Mouse (Mus musculus) olfactory bulb, adult 2 months (tissue): ENCODE results near the gene Frmd4b. TPM values are rescaled to one million over a fixed set of nuclear protein-coding genes. Genes with fewer than 3 reads are reported as not detected.

Experiments
- H3K27ac ChIP-seq: fragments of 200-500 bp; 2 replicates; pipeline ENCODE4 v1.5.1; 2012; ENCODE audit warnings: low read depth, low read length; ENCODE audit not compliant: insufficient read depth
- H3K4me1 ChIP-seq: fragments of 200-500 bp; 2 replicates; pipeline ENCODE4 v1.6.1; 2012; ENCODE audit warnings: low read length; ENCODE audit not compliant: control insufficient read depth, insufficient read depth
- H3K4me3 ChIP-seq: fragments of 200-500 bp; 2 replicates; pipeline ENCODE4 v1.5.1; 2012; ENCODE audit warnings: mild to moderate bottlenecking, low read depth, low read length, moderate library complexity; ENCODE audit not compliant: insufficient read depth
- CTCF ChIP-seq: fragments of 200-500 bp; IDR thresholded peaks from 2 replicates; pipeline ENCODE4 v1.5.1; 2012; ENCODE audit warnings: low read depth, mild to moderate bottlenecking, low read length, moderate library complexity; ENCODE audit not compliant: insufficient read depth
- POLR2A ChIP-seq: fragments of 200-500 bp; IDR thresholded peaks from 2 replicates; pipeline ENCODE4 v1.6.1; 2012; ENCODE audit warnings: mild to moderate bottlenecking, low read depth, low read length, moderate library complexity; ENCODE audit not compliant: insufficient read depth
- WGBS: fragments of 180-500 bp; shearing (Covaris S2); methylation state at CpG from one replicate; pipeline ENCODE4 v1.1.7; 2018; 5-methylcytosine and 5-hydroxymethylcytosine counted together
- polyA plus RNA-seq: library from polyadenylated mRNA; stranded (reverse); fragments of >200 nt; gene quantifications from 2 replicates; pipeline ENCODE4 v1.2.4, GENCODE M21; 2012; ENCODE audit warnings: low replicate concordance; ENCODE audit not compliant: missing spikeins, insufficient read depth, insufficient read length

Gene Frmd4b
- polyA plus RNA-seq, 1 experiment = not detected

- Histone ChIP-seq H3K27ac (no peak overlapping the region), H3K4me3 (no peak overlapping the region), H3K4me1 (peaks cover 5% of the 10 kb centered on the region; the same call in 1 of the 2 replicates)
- WGBS = 66% methylated on average over 5 of the region's 5 CpGs
- TF ChIP-seq POLR2A (no peak), CTCF (no peak)
Observed at GRCm38 (mm10) chr6:97409467-97410239, 207.7 kb downstream of the Frmd4b start.

GRCm38 (mm10) chr6:97407914-97408313, 209.4 kb downstream of the Frmd4b start:
- TF ChIP-seq POLR2A (no peak), CTCF (no peak)
- Histone ChIP-seq H3K27ac (no peak overlapping the region), H3K4me3 (no peak overlapping the region), H3K4me1 (peaks cover 5% of the 10 kb centered on the region; the same call in 1 of the 2 replicates)
- WGBS = 91% methylated on average over 3 of the region's 3 CpGs

DNA sequence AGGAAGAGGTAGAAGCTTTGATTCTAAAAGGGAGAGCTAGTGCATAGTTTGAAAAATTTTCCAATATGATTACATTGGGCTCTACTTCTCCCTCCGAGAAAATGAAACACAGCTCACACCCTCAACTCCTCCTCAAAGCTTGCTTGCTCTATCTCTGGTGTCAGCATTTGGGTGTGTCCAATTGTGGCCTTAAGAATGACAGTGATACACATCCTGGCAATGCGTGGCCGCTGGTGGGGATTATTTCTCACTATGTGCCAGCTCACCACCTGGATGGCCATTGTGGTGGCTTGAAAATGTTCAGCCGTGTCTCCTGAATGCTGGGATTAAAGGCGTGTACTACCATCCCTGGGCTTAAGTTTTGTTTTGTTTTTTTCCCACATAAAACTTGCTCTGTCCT, 209.9 kb downstream of the Frmd4b start:
- Histone ChIP-seq H3K4me1 (peaks cover 5% of the 10 kb centered on the region; the same call in 1 of the 2 replicates), H3K4me3 (no peak overlapping the region), H3K27ac (no peak overlapping the region)
- TF ChIP-seq CTCF (no peak), POLR2A (no peak)
- WGBS = 91% methylated on average over 5 of the region's 5 CpGs

DNA sequence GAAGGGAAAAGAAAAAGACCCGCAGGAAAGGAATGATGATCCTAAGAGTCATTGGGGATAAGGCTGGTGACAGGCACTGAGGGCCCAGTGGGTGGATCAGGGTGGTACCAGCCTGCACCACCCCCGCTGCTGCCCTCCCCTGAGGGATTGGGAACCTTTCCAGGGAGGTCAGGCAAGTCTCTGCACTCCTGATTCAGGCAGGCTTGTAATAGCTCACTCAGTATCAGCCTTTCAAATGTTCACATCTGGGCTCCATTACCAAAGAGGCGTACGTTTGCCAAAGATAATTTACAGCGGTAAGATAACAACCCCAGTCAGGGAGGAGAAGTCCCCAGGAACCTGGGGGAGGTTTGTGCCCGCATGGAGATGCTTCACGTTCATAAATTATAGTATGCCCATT, 212.0 kb downstream of the Frmd4b start:
- H3K27ac ChIP-seq = no peak overlapping the region
- no peak overlapping the region for H3K4me3 ChIP-seq
- WGBS = 41% methylated on average over 7 of the region's 7 CpGs

GRCm38 (mm10) chr6:97402822-97403472, 214.4 kb downstream of the Frmd4b start:
- H3K4me1 ChIP-seq = peaks cover 3% of the 10 kb centered on the region; the same call in 1 of the 2 replicates
- H3K27ac ChIP-seq = no peak overlapping the region
- 85% methylated on average over 10 of the region's 10 CpGs for WGBS
- no peak for TF ChIP-seq CTCF
- H3K4me3 ChIP-seq = no peak overlapping the region

More for the DNA sequence above, 212.0 kb downstream of the Frmd4b start:
- TF ChIP-seq CTCF (no peak), POLR2A (no peak)
- H3K4me1 ChIP-seq = peaks cover 5% of the 10 kb centered on the region; the same call in 1 of the 2 replicates

- Histone ChIP-seq H3K4me3 (no peak overlapping the region), H3K27ac (no peak overlapping the region), H3K4me1 (peaks cover 6% of the 10 kb centered on the region)
- 93% methylated on average over 6 of the region's 6 CpGs for WGBS
- TF ChIP-seq POLR2A (no peak), CTCF (no peak)
Observed at GRCm38 (mm10) chr6:97400446-97400845, 216.9 kb downstream of the Frmd4b start.

DNA sequence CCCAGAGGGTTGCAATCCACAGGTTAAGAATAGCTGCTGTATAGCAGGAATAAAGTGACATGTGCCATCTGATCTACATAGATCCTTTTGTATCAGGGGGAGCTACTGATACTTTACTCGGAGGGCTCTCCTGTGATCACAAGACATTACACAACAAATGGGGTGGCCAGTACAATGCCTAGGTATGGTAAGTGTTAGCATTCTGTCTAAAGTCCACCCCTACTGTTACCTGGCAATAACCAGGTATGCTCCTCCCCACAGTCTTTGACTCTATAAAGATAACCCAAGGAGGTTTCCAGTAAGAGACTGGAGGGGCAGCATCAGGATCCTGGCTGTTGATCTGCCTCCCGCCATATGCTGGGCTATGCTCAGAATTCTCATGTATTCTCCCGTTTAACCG, 219.4 kb downstream of the Frmd4b start:
- 89% methylated on average over 4 of the region's 4 CpGs for WGBS
- Histone ChIP-seq H3K4me3 (no peak overlapping the region), H3K27ac (no peak overlapping the region), H3K4me1 (peaks cover 4% of the 10 kb centered on the region; the same call in 1 of the 2 replicates)
- TF ChIP-seq CTCF = no peak
- TF ChIP-seq POLR2A = no peak

DNA sequence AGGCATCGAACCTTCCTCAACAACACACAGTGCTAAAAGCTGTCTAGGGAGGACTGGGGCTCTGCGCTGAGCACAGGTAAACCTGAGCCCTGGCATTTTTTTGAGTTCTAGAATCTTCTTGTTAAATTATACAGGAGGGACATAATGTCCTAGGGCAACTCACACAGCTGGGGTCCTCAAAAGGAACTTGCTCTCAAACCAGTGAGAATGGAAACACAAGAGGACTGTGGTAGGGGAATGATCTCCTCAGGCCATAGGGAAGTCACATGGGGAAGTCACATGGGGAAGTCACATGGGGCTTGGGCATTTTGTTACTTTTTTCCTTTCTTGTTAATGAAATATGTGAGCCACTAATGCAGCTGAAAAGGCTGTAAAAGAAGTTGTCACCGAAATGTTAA, 220.4 kb downstream of the Frmd4b start:
- Histone ChIP-seq H3K27ac (no peak overlapping the region), H3K4me3 (no peak overlapping the region), H3K4me1 (peaks cover 4% of the 10 kb centered on the region; the same call in 1 of the 2 replicates)
- TF ChIP-seq CTCF = no peak
- 64% methylated on average over 3 of the region's 3 CpGs for WGBS

- Histone ChIP-seq H3K4me1 (peaks cover 4% of the 10 kb centered on the region; the same call in 1 of the 2 replicates), H3K4me3 (no peak overlapping the region), H3K27ac (no peak overlapping the region)
- WGBS = 53% methylated on average over 9 of the region's 9 CpGs
- no peak for TF ChIP-seq CTCF
- no peak for TF ChIP-seq POLR2A
Observed at GRCm38 (mm10) chr6:97396351-97396956, 220.9 kb downstream of the Frmd4b start.
